Mouse (Mus musculus) CD8-positive naive resting alpha-beta T cell, adult 57 days (primary cell): ENCODE measurements around the gene Ndufs7. TPM values are rescaled to one million over a fixed set of nuclear protein-coding genes. Genes with fewer than 3 reads are reported as not detected.

Experiments
- total RNA-seq: library from RNA; stranded (reverse); gene quantifications from one replicate; pipeline ENCODE4 v1.2.4, GENCODE M21; 2023

The Ndufs7 gene
- total RNA-seq: 94.3 TPM

GRCm38 (mm10) chr10:80248971-80249640 lies at the start of gene Ndufs7:
TSS of gene Ndufs7 (plus strand) at chr10:80249121.

GRCm38 (mm10) chr10:80226416-80227165 lies 22.3 kb upstream of the Ndufs7 start, which contains the start of gene Mum1:
TSS of gene Mum1 (plus strand) at chr10:80226434.

GRCm38 (mm10) chr10:80260642-80261584 lies 12.0 kb downstream of the Ndufs7 start, which contains the start of the genes Gamt and Dazap1:
TSS of gene Gamt (minus strand) at chr10:80261012.
TSS of gene Dazap1 (plus strand) at chr10:80261486.

GRCm38 (mm10) chr10:80292251-80293146 lies 43.6 kb downstream of the Ndufs7 start, which contains the start of gene Rps15:
TSS of gene Rps15 (plus strand) at chr10:80292453.

GRCm38 (mm10) chr10:80295618-80296425 lies 46.9 kb downstream of the Ndufs7 start, which contains the start of gene Apc2:
TSS of gene Apc2 (plus strand) at chr10:80295977.

Other genes with a start within 250 kb of the Ndufs7 start
- 806 TPM for gene Arhgap45, start 232.5 kb upstream of the Ndufs7 start, total RNA-seq
- 68.7 TPM for gene Polr2e, start 209.3 kb upstream of the Ndufs7 start, total RNA-seq
- 131 TPM for gene Gpx4, start 202.0 kb upstream of the Ndufs7 start, total RNA-seq
- gene Sbno2, start 143.6 kb upstream of the Ndufs7 start, total RNA-seq: 99.0 TPM
- gene Stk11, start 133.3 kb upstream of the Ndufs7 start, total RNA-seq: 128 TPM
- 159 TPM for gene Atp5d, start 110.5 kb upstream of the Ndufs7 start, total RNA-seq
- gene Cbarp, start 108.3 kb upstream of the Ndufs7 start, total RNA-seq: 24.5 TPM
- 121 TPM for gene Midn, start 100.8 kb upstream of the Ndufs7 start, total RNA-seq
- 211 TPM for gene Cirbp, start 83.1 kb upstream of the Ndufs7 start, total RNA-seq
- 18.5 TPM for gene 1600002K03Rik, start 76.2 kb upstream of the Ndufs7 start, total RNA-seq
- not detected for gene Efna2, start 69.6 kb upstream of the Ndufs7 start, total RNA-seq
- gene Mum1, start 22.7 kb upstream of the Ndufs7 start, total RNA-seq: 59.2 TPM
- gene Gamt, start 11.9 kb downstream of the Ndufs7 start, total RNA-seq: not detected
- 161 TPM for gene Dazap1, start 12.4 kb downstream of the Ndufs7 start, total RNA-seq
- gene Rps15, start 43.3 kb downstream of the Ndufs7 start, total RNA-seq: 3,989 TPM
- not detected for gene Apc2, start 46.9 kb downstream of the Ndufs7 start, total RNA-seq
- gene 2310011J03Rik, start 71.4 kb downstream of the Ndufs7 start, total RNA-seq: 23.6 TPM
- gene Pcsk4, start 80.4 kb downstream of the Ndufs7 start, total RNA-seq: 3.0 TPM
- 0.24 TPM for gene Reep6, start 80.8 kb downstream of the Ndufs7 start, total RNA-seq
- not detected for gene Adamtsl5, start 99.3 kb downstream of the Ndufs7 start, total RNA-seq
- gene Plk5, start 107.3 kb downstream of the Ndufs7 start, total RNA-seq: not detected
- 6.2 TPM for gene Mex3d, start 138.5 kb downstream of the Ndufs7 start, total RNA-seq
- 122 TPM for gene Mbd3, start 150.4 kb downstream of the Ndufs7 start, total RNA-seq
- 59.9 TPM for gene Uqcr11, start 157.7 kb downstream of the Ndufs7 start, total RNA-seq
- 102 TPM for gene Tcf3, start 184.5 kb downstream of the Ndufs7 start, total RNA-seq
- not detected for gene Onecut3, start 245.7 kb downstream of the Ndufs7 start, total RNA-seq